Mouse (Mus musculus) small intestine, adult 2 months (tissue): ENCODE measurements around the gene Kansl1l. TPM values are rescaled to one million over a fixed set of nuclear protein-coding genes. Genes with fewer than 3 reads are reported as not detected.
"Not testable (repeated sequence)": the region's sequence is repeated elsewhere in the genome, so short reads cannot be mapped to it uniquely, and the experiment has no call there.

Experiments used
- H3K27ac ChIP-seq: fragments of 200-500 bp; 2 replicates; pipeline ENCODE4 v1.5.1; 2012; ENCODE audit warnings: low read depth, low read length, control low read depth, inconsistent platforms; ENCODE audit not compliant: insufficient read depth
- H3K27me3 ChIP-seq: fragments of 200-500 bp; 2 replicates; pipeline ENCODE4 v1.6.1; 2012; ENCODE audit warnings: mild to moderate bottlenecking, moderate library complexity, low read length, inconsistent platforms; ENCODE audit not compliant: control insufficient read depth, insufficient read depth
- H3K36me3 ChIP-seq: fragments of 200-500 bp; 2 replicates; pipeline ENCODE4 v1.6.1; 2012; ENCODE audit warnings: mild to moderate bottlenecking, low read length, control low read depth, inconsistent platforms; ENCODE audit not compliant: control insufficient read depth, insufficient read depth
- H3K4me1 ChIP-seq: fragments of 200-500 bp; 2 replicates; pipeline ENCODE4 v1.6.1; 2012; ENCODE audit warnings: low read length, inconsistent platforms, mixed read lengths; ENCODE audit not compliant: control insufficient read depth, insufficient read depth, insufficient read length
- H3K4me3 ChIP-seq: fragments of 200-500 bp; 2 replicates; pipeline ENCODE4 v1.5.1; 2012; ENCODE audit warnings: low read depth, mild to moderate bottlenecking, control low read depth, inconsistent platforms, low read length, moderate library complexity
- CTCF ChIP-seq: fragments of 200-500 bp; IDR thresholded peaks from 2 replicates; pipeline ENCODE4 v1.5.1; 2012; ENCODE audit warnings: low read depth, mild to moderate bottlenecking, control low read depth, inconsistent platforms, low read length, moderate library complexity, mixed read lengths; ENCODE audit not compliant: insufficient replicate concordance, insufficient read length; ENCODE audit errors: extremely low read depth
- POLR2A ChIP-seq: fragments of 200-500 bp; IDR thresholded peaks from 2 replicates; pipeline ENCODE4 v1.6.1; 2012; ENCODE audit warnings: low read depth, mild to moderate bottlenecking, control low read depth, inconsistent platforms, low read length, moderate library complexity
- WGBS: fragments of 180-500 bp; shearing (Covaris S2); methylation state at CpG from one replicate; pipeline ENCODE4 v1.1.7; 2018; 5-methylcytosine and 5-hydroxymethylcytosine counted together
- polyA plus RNA-seq: library from polyadenylated mRNA; depleted of rRNA; stranded (reverse); fragments of >200 nt; gene quantifications from 2 replicates; pipeline ENCODE4 v1.2.3, GENCODE M21; 2012

Kansl1l gene
- polyA plus RNA-seq, 1 experiment, result 0.43 TPM

GRCm38 (mm10) chr1:66730581-66730980 lies 86.8 kb downstream of the Kansl1l start:
- H3K4me3 ChIP-seq, result no peak overlapping the region
- no peaks in the 10 kb centered on the region for H3K4me1 ChIP-seq
- no peaks in the 10 kb centered on the region for H3K27me3 ChIP-seq
- WGBS, result 26% methylated on average over 1 of the region's 1 CpGs
- H3K27ac ChIP-seq, result no peak overlapping the region
- TF ChIP-seq CTCF (no peak), POLR2A (no peak)
- peaks cover 4% of the 10 kb centered on the region; the same call in 1 of the 2 replicates for H3K36me3 ChIP-seq

- TF ChIP-seq CTCF, result no peak
- TF ChIP-seq POLR2A, result no peak
- H3K27me3 ChIP-seq, result no peaks in the 10 kb centered on the region
- H3K4me1 ChIP-seq, result no peaks in the 10 kb centered on the region
- 83% methylated on average over 3 of the region's 3 CpGs for WGBS
- peaks cover 33% of the 10 kb centered on the region for H3K36me3 ChIP-seq
- H3K27ac ChIP-seq, result no peak overlapping the region
- H3K4me3 ChIP-seq, result no peak overlapping the region
Measured at GRCm38 (mm10) chr1:66712859-66713258, 104.5 kb downstream of the Kansl1l start.

GRCm38 (mm10) chr1:66704523-66704922 lies 112.8 kb downstream of the Kansl1l start:
- 22% methylated on average over 6 of the region's 6 CpGs for WGBS
- Histone ChIP-seq H3K27ac (peak overlapping the region; percentile 29; the same call in 1 of the 2 replicates), H3K4me1 (peaks cover 4% of the 10 kb centered on the region; the same call in 1 of the 2 replicates), H3K36me3 (peaks cover 18% of the 10 kb centered on the region), H3K27me3 (no peaks in the 10 kb centered on the region), H3K4me3 (no peak overlapping the region)
- TF ChIP-seq POLR2A (no peak; the same call in 1 of the 2 replicates), CTCF (no peak)

GRCm38 (mm10) chr1:66702623-66703345 lies 114.6 kb downstream of the Kansl1l start:
- whole genome bisulfite sequencing, result 50% methylated on average over 4 of the region's 4 CpGs
- Histone ChIP-seq H3K27me3 (no peaks in the 10 kb centered on the region), H3K4me1 (peaks cover 4% of the 10 kb centered on the region; the same call in 1 of the 2 replicates), H3K27ac (no peak overlapping the region), H3K36me3 (peaks cover 11% of the 10 kb centered on the region), H3K4me3 (no peak overlapping the region)
- no peak for TF ChIP-seq POLR2A
- TF ChIP-seq CTCF, result no peak

GRCm38 (mm10) chr1:66701576-66701940 lies 115.8 kb downstream of the Kansl1l start:
- 14% methylated on average over 2 of the region's 2 CpGs for WGBS
- Histone ChIP-seq H3K36me3 (peaks cover 4% of the 10 kb centered on the region), H3K27me3 (no peaks in the 10 kb centered on the region), H3K4me3 (peak overlapping the region; percentile 82; the same call in 1 of the 2 replicates), H3K4me1 (peaks cover 4% of the 10 kb centered on the region; the same call in 1 of the 2 replicates), H3K27ac (peak overlapping the region; percentile 33; the same call in 1 of the 2 replicates)
- TF ChIP-seq POLR2A (no peak), CTCF (no peak)

GRCm38 (mm10) chr1:66700693-66701575 lies 116.4 kb downstream of the Kansl1l start, which contains the start of gene Rpe:
Gene Rpe, plus strand, starts transcription at chr1:66700831.
- Histone ChIP-seq H3K36me3 (peaks cover 3% of the 10 kb centered on the region), H3K4me1 (peaks cover 4% of the 10 kb centered on the region; the same call in 1 of the 2 replicates), H3K27me3 (no peaks in the 10 kb centered on the region), H3K4me3 (peak within 1 kb of the TSS; percentile 82), H3K27ac (peak within 1 kb of the TSS; percentile 33)
- WGBS, result under 1% methylated on average over 73 of the region's 73 CpGs
- TF ChIP-seq POLR2A (peak; percentile 83), CTCF (no peak)

- no peak overlapping the region for H3K27ac ChIP-seq
- 23% methylated on average over 5 of the region's 5 CpGs for WGBS
- no peak for TF ChIP-seq POLR2A
- TF ChIP-seq CTCF, result no peak
- no peaks in the 10 kb centered on the region for H3K27me3 ChIP-seq
- peaks cover 3% of the 10 kb centered on the region for H3K36me3 ChIP-seq
- peaks cover 4% of the 10 kb centered on the region; the same call in 1 of the 2 replicates for H3K4me1 ChIP-seq
- H3K4me3 ChIP-seq, result peak overlapping the region; percentile 82
Measured at GRCm38 (mm10) chr1:66700149-66700692, 117.1 kb downstream of the Kansl1l start.

GRCm38 (mm10) chr1:66699630-66700029 lies 117.7 kb downstream of the Kansl1l start:
- WGBS, result 90% methylated on average over 10 of the region's 10 CpGs
- H3K27ac ChIP-seq, H3K36me3 ChIP-seq, H3K4me1 ChIP-seq, H3K4me3 ChIP-seq, H3K27me3 ChIP-seq: not testable (repeated sequence)
